Mouse (Mus musculus) heart, adult 2 months (tissue): ENCODE measurements around the gene D230025D16Rik. TPM values are rescaled to one million over a fixed set of nuclear protein-coding genes. Genes with fewer than 3 reads are reported as not detected.
A peak's percentile ranks its signal among the peaks of the same experiment; 100 is the strongest.

Experiments used
- DNase-seq, 2 experiments: peaks; one replicate each; pipeline ENCODE4 v3.0.0; 2021
- H3K27ac ChIP-seq: fragments of 200-600 bp; 2 replicates; pipeline ENCODE4 v1.8.1; 2022
- H3K27me3 ChIP-seq: fragments of 200-500 bp; 2 replicates; pipeline ENCODE4 v1.6.1; 2012; ENCODE audit warnings: mild to moderate bottlenecking, low read length, inconsistent platforms, mixed read lengths; ENCODE audit not compliant: control insufficient read depth, insufficient read depth
- H3K36me3 ChIP-seq: fragments of 200-500 bp; 2 replicates; pipeline ENCODE4 v1.6.1; 2012; ENCODE audit warnings: low read length, inconsistent platforms; ENCODE audit not compliant: control insufficient read depth, insufficient read depth
- H3K4me1 ChIP-seq: fragments of 200-500 bp; 2 replicates; pipeline ENCODE4 v1.6.1; 2011; ENCODE audit warnings: low read length; ENCODE audit not compliant: control insufficient read depth, insufficient read depth
- H3K4me3 ChIP-seq: fragments of 200-600 bp; 2 replicates; pipeline ENCODE4 v1.8.1; 2022
- H3K79me2 ChIP-seq: fragments of 200-500 bp; replicated peaks from 2 replicates; pipeline ENCODE4 v1.6.1; 2012; ENCODE audit warnings: mild to moderate bottlenecking, inconsistent platforms, low read length, moderate library complexity, mixed read lengths; ENCODE audit not compliant: control insufficient read depth, insufficient read depth
- H3K9ac ChIP-seq: fragments of 200-500 bp; 2 replicates; pipeline ENCODE4 v1.6.1; 2012; ENCODE audit warnings: low read depth, mild to moderate bottlenecking, control low read depth, inconsistent platforms, low read length, mixed read lengths
- CTCF ChIP-seq: fragments of 200-600 bp; IDR thresholded peaks from 2 replicates; pipeline ENCODE4 v1.8.1; 2022; ENCODE audit warnings: antibody characterized with exemption, mild to moderate bottlenecking, moderate library complexity
- EP300 ChIP-seq: fragments of 200-500 bp; IDR thresholded peaks from 2 replicates; pipeline ENCODE4 v1.6.1; 2011; ENCODE audit warnings: low read depth, low read length, control low read depth; ENCODE audit not compliant: insufficient read depth
- POLR2A ChIP-seq: fragments of 200-500 bp; IDR thresholded peaks from 2 replicates; pipeline ENCODE4 v1.6.1; 2011; ENCODE audit warnings: mild to moderate bottlenecking, low read depth, low read length, control low read depth; ENCODE audit not compliant: insufficient read depth
- WGBS: fragments of 180-500 bp; shearing (Covaris S2); methylation state at CpG from one replicate; pipeline ENCODE4 v1.1.7; 2018; 5-methylcytosine and 5-hydroxymethylcytosine counted together
- intact Hi-C: fragments of 180-260 bp; cut with DNase I; formaldehyde crosslinking; loops from one replicate; pipeline ENCODE4 v1.15.1; 2025
- polyA plus RNA-seq: library from polyadenylated mRNA; depleted of rRNA; stranded (reverse); fragments of >200 nt; gene quantifications from 2 replicates; pipeline ENCODE4 v1.2.3, GENCODE M21; 2012
- total RNA-seq, 2 experiments: library from RNA; stranded (reverse); gene quantifications; 2 replicates each; pipeline ENCODE4 v1.2.3; 2021

D230025D16Rik gene
- total and polyA plus RNA-seq, 3 experiments: 16.5 to 20.3 (median 19.2) TPM

- TF ChIP-seq POLR2A (no peak; the same call in 1 of the 2 replicates), EP300 (no peak), CTCF (no peak)
- Histone ChIP-seq H3K9ac (0 out of 2 replicates have a peak overlapping the region, but pooled peaks have one; percentile 4), H3K36me3 (no peaks in the 10 kb centered on the region), H3K79me2 (no peaks in the 10 kb centered on the region), H3K27me3 (no peaks in the 10 kb centered on the region), H3K4me1 (peaks cover 3% of the 10 kb centered on the region), H3K27ac (peak overlapping the region; percentile 47; the same call in 1 of the 2 replicates), H3K4me3 (peak overlapping the region; percentile 51)
- 12% methylated on average over 10 of the region's 10 CpGs for WGBS
- intact Hi-C loops: loop anchor here (10.0 kb wide), 1 partner anchor 610 kb away; no protein-coding TSS in a partner anchor
- peak; percentile 43 to 49 for DNase-seq
These were observed 40.2 kb downstream of the D230025D16Rik start for GRCm38 (mm10) chr8:105265128-105265527.

- TF ChIP-seq EP300 (no peak), CTCF (no peak), POLR2A (no peak)
- Histone ChIP-seq H3K79me2 (no peaks in the 10 kb centered on the region), H3K4me3 (no peak overlapping the region), H3K27ac (no peak overlapping the region), H3K4me1 (peaks cover 3% of the 10 kb centered on the region), H3K9ac (no peak overlapping the region), H3K27me3 (no peaks in the 10 kb centered on the region), H3K36me3 (no peaks in the 10 kb centered on the region)
- DNase-seq: peak; percentile 16 to 34
- 78% methylated on average over 13 of the region's 13 CpGs for WGBS
- intact Hi-C loops: loop anchor here (10.0 kb wide), 1 partner anchor 612 kb away; no protein-coding TSS in a partner anchor
These were observed 41.8 kb downstream of the D230025D16Rik start for GRCm38 (mm10) chr8:105266775-105267174.

- peak; percentile 27 to 41 for DNase-seq
- no peak for TF ChIP-seq EP300
- TF ChIP-seq CTCF: no peak
- no peak for TF ChIP-seq POLR2A
- no peaks in the 10 kb centered on the region for H3K36me3 ChIP-seq
- peak overlapping the region; percentile 86 for H3K9ac ChIP-seq
- peak overlapping the region; percentile 45 for H3K4me3 ChIP-seq
- peaks cover 3% of the 10 kb centered on the region for H3K4me1 ChIP-seq
- H3K27ac ChIP-seq: peak overlapping the region; percentile 75
- no peaks in the 10 kb centered on the region for H3K79me2 ChIP-seq
- WGBS: 26% methylated on average over 65 of the region's 65 CpGs
- H3K27me3 ChIP-seq: no peaks in the 10 kb centered on the region
- intact Hi-C loops: loop anchor here (10.0 kb wide), 1 partner anchor 614 kb away; no protein-coding TSS in a partner anchor
These were observed 43.6 kb downstream of the D230025D16Rik start for GRCm38 (mm10) chr8:105268342-105269074.

GRCm38 (mm10) chr8:105269075-105269458, 44.1 kb downstream of the D230025D16Rik start:
- Histone ChIP-seq H3K27me3 (no peaks in the 10 kb centered on the region), H3K36me3 (no peaks in the 10 kb centered on the region)

DNA sequence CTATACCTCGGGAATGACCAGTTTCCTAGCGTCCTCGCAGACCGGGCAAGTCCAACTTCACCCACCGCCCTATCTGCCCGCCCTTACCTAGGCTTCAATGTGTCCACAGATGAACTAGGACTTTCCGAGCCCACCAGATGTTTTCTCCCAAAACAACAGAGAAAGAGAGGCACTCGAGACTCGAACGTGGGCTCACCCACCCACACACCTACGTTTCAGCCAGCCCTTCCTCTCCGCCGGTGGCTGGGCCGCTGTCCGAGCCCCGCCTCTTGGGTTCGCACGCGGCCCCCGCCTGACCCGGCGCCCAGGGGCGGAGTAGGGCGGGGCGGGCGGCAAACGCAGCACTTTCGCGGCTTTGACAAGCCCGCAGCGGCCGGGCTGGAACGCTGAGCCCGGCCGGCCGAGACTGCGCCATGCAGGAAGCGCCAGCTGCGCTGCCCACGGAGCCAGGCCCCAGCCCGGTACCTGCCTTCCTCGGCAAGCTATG, 44.6 kb downstream of the D230025D16Rik start, which contains the start of gene Hsf4:
Hsf4 (plus strand) TSS at position 341 of the 487 bp plus-strand sequence.
- intact Hi-C loops: loop anchor here (10.0 kb wide), 1 partner anchor 615 kb away; no protein-coding TSS in a partner anchor
- H3K9ac ChIP-seq: peak within 1 kb of the TSS; percentile 86
- no peaks in the 10 kb centered on the region for H3K36me3 ChIP-seq
- peak; percentile 85 to 87 for DNase-seq
- H3K79me2 ChIP-seq: no peaks in the 10 kb centered on the region
- WGBS: 2% methylated on average over 42 of the region's 42 CpGs
- peak; percentile 47; the same call in 1 of the 2 replicates for TF ChIP-seq POLR2A
- no peak for TF ChIP-seq CTCF
- no peak for TF ChIP-seq EP300
- H3K27ac ChIP-seq: peak within 1 kb of the TSS; percentile 75
- peaks cover 3% of the 10 kb centered on the region for H3K4me1 ChIP-seq
- H3K4me3 ChIP-seq: peak within 1 kb of the TSS; percentile 45
- H3K27me3 ChIP-seq: no peaks in the 10 kb centered on the region

More at GRCm38 (mm10) chr8:105269075-105269458, 44.1 kb downstream of the D230025D16Rik start:
- 12% methylated on average over 10 of the region's 10 CpGs for WGBS
- TF ChIP-seq EP300: 0 out of 2 replicates have a peak, but pooled peaks have one; percentile 33
- TF ChIP-seq POLR2A: no peak
- no peak for TF ChIP-seq CTCF
- Histone ChIP-seq H3K4me1 (peaks cover 3% of the 10 kb centered on the region), H3K9ac (peak overlapping the region; percentile 86), H3K27ac (peak overlapping the region; percentile 75), H3K4me3 (peak overlapping the region; percentile 45), H3K79me2 (no peaks in the 10 kb centered on the region)
- DNase-seq: no peak
- intact Hi-C loops: loop anchor here (10.0 kb wide), 1 partner anchor 614 kb away; no protein-coding TSS in a partner anchor
